Mouse (Mus musculus): Measurements from ENCODE around the gene Rhox7a. TPM values are rescaled to one million over a fixed set of nuclear protein-coding genes. Genes with fewer than 3 reads are reported as not detected.

The Rhox7a gene
- polyA plus RNA-seq, 1 experiment from 2014 or later: not detected

Other genes with a start within 250 kb of the Rhox7a start
- not detected in 2 replicates for gene Rhox4f, start 224.0 kb upstream of the Rhox7a start, polyA plus RNA-seq (2015; fragmentation: Nextera tagmentation; extraction: Ambion mirVana)
- not detected in 2 replicates for gene Rhox3g, start 203.1 kb upstream of the Rhox7a start, polyA plus RNA-seq (2015; fragmentation: Nextera tagmentation; extraction: Ambion mirVana)
- gene Rhox2g, start 188.2 kb upstream of the Rhox7a start, polyA plus RNA-seq (2015; fragmentation: Nextera tagmentation; extraction: Ambion mirVana): not detected in 2 replicates
- not detected in 2 replicates for gene Rhox4g, start 180.4 kb upstream of the Rhox7a start, polyA plus RNA-seq (2015; fragmentation: Nextera tagmentation; extraction: Ambion mirVana)
- not detected in 2 replicates for gene Rhox3h, start 162.9 kb upstream of the Rhox7a start, polyA plus RNA-seq (2015; fragmentation: Nextera tagmentation; extraction: Ambion mirVana)
- gene Rhox2h, start 158.4 kb upstream of the Rhox7a start, polyA plus RNA-seq (2015; fragmentation: Nextera tagmentation; extraction: Ambion mirVana): not detected in 2 replicates
- 9.7 and 10.0 TPM in 2 replicates for gene Rhox5, start 26.8 kb upstream of the Rhox7a start, polyA plus RNA-seq (2015; fragmentation: Nextera tagmentation; extraction: Ambion mirVana)
- gene Rhox6, start 4.8 kb upstream of the Rhox7a start, polyA plus RNA-seq (2015; fragmentation: Nextera tagmentation; extraction: Ambion mirVana): not detected in 2 replicates
- gene Rhox8, start 47.3 kb downstream of the Rhox7a start, polyA plus RNA-seq (2015; fragmentation: Nextera tagmentation; extraction: Ambion mirVana): not detected in 2 replicates
- not detected in 2 replicates for gene Rhox7b, start 65.5 kb downstream of the Rhox7a start, polyA plus RNA-seq (2015; fragmentation: Nextera tagmentation; extraction: Ambion mirVana)
- gene Rhox9, start 70.1 kb downstream of the Rhox7a start, polyA plus RNA-seq (2015; fragmentation: Nextera tagmentation; extraction: Ambion mirVana): not detected in 2 replicates
- gene Btg1-ps1, start 187.1 kb downstream of the Rhox7a start, polyA plus RNA-seq (2015; fragmentation: Nextera tagmentation; extraction: Ambion mirVana): not detected in 2 replicates
- gene Btg1-ps2, start 211.4 kb downstream of the Rhox7a start, polyA plus RNA-seq (2015; fragmentation: Nextera tagmentation; extraction: Ambion mirVana): not detected in 2 replicates
- gene Rhox10, start 234.8 kb downstream of the Rhox7a start, polyA plus RNA-seq (2015; fragmentation: Nextera tagmentation; extraction: Ambion mirVana): not detected in 2 replicates

Data from heart, embryonic 16.5 days (tissue).